Mouse (Mus musculus): ENCODE measurements around the gene Nudt16l1. TPM values are rescaled to one million over a fixed set of nuclear protein-coding genes. Genes with fewer than 3 reads are reported as not detected.

The Nudt16l1 gene
- polyA plus RNA-seq, 1 experiment from 2014 or later: 171 TPM

DNA sequence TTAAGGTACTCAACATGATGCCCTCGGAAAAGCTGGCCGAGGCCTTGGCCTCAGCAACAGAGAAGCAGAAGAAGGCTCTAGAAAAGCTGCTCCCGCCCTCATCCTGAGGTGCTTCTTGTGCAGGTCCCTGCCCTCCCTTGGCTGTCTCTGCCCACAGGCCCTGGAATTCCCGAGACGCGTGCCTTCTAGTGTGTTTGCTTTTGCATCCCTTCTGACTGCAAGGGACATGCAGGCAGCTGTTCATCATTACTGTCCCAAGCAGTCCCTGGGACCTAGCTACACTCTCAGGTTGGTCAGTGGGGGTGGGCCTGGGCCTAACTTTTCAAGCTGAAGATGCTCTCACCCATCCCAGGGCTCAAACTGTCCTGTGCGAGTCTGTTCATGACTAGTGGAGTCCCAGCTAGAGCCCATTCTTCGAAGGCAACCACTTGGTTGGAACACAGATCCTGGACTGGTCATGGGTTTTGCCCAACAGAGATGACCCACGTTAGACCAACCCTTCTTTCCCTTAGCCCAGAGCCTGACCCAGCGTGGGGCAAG lies 1.8 kb downstream of the Nudt16l1 start:
- H3K27ac ChIP-seq: no peak overlapping the region
- no peak for ATAC-seq (ENCODE audit: insufficient number of reproducible peaks, insufficient read depth, low FRiP score, low TSS enrichment)
- peaks cover 72% of the 10 kb centered on the region for H3K36me3 ChIP-seq
- H3K9me3 ChIP-seq: no peaks in the 10 kb centered on the region
- peak overlapping the region; percentile 85; the same call in 1 of the 2 replicates for H3K9ac ChIP-seq
- H3K27me3 ChIP-seq: no peaks in the 10 kb centered on the region
- 89% methylated on average over 10 of the region's 10 CpGs for WGBS
- H3K4me2 ChIP-seq (replicated peaks): peak overlapping the region; percentile 65
- H3K4me3 ChIP-seq: peak overlapping the region; percentile 79
- peaks cover 8% of the 10 kb centered on the region for H3K4me1 ChIP-seq

DNA sequence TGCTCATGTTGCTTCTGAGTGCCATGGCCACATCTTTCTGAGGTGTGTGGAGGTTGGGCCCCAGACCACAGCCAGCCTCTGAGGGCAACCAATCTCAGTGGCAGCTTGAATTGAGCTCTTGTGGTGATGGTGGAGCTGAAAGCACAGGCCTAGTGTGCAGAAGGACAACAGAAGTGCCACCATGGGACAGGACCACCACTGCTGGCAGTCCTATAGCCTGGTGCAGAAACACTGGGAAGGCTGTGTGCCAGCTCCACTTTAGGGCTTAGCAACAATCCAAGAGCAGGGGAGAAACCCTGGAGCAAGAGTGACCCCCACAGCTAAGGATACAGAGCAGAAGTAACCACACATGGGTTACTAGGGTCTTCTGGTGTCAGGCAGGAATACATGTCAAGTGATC lies 2.5 kb downstream of the Nudt16l1 start:
- Histone ChIP-seq H3K9ac (no peak overlapping the region), H3K27ac (peak overlapping the region; percentile 8; the same call in 1 of the 2 replicates), H3K4me3 (no peak overlapping the region; the same call in 1 of the 2 replicates), H3K27me3 (no peaks in the 10 kb centered on the region), H3K4me2 (replicated peaks) (no peak overlapping the region), H3K9me3 (no peaks in the 10 kb centered on the region), H3K4me1 (peaks cover 8% of the 10 kb centered on the region), H3K36me3 (peaks cover 70% of the 10 kb centered on the region)
- ATAC-seq (ENCODE audit: insufficient number of reproducible peaks, insufficient read depth, low FRiP score, low TSS enrichment): no peak

DNA sequence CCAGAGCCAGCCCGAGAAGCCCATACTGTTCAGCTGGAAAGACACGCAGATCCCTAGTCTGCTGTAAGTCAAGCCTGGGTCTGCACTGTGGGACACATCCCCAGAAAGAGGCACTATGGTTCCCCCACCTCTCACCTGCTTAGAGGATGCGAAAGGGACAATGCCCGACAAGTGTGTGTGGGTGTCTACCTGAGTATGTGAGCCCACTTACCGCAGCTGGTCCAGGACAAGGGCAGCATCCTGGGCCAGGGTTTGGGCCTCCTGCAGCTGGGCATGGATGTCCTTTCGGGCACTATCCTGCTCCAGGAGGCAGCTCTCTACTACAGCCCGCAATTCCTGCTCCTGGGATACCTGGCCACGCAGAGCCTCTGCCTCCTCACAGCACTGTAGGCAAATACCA lies 4.3 kb downstream of the Nudt16l1 start:
- Histone ChIP-seq H3K36me3 (peaks cover 70% of the 10 kb centered on the region), H3K9ac (no peak overlapping the region), H3K4me3 (no peak overlapping the region), H3K27me3 (no peaks in the 10 kb centered on the region), H3K4me1 (peaks cover 8% of the 10 kb centered on the region), H3K4me2 (replicated peaks) (no peak overlapping the region), H3K27ac (no peak overlapping the region), H3K9me3 (no peaks in the 10 kb centered on the region)
- no peak for ATAC-seq (ENCODE audit: insufficient number of reproducible peaks, insufficient read depth, low FRiP score, low TSS enrichment)
- 88% methylated on average over 8 of the region's 8 CpGs for WGBS

DNA sequence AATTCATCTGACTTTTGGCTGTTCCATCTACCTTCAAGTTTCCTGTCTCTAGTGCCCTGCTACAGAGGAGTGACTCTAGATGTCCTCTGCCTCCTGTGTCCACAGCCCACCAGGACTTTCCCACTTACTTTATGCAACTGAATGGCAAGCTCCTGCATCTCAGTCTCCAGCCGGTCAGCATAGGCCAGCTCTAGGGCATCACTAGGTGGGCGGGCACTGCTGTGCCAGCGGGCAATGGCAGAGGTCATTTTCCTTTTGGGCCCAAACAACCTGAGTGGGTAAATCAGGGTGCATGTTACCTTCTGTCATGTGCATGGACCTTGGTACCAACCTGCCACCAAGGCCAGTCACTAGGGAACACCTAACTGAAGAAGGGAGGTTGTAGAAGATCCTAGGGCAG lies 4.9 kb downstream of the Nudt16l1 start:
- ATAC-seq (ENCODE audit: insufficient number of reproducible peaks, insufficient read depth, low FRiP score, low TSS enrichment): no peak
- no peak overlapping the region for H3K4me2 ChIP-seq (replicated peaks)
- H3K9me3 ChIP-seq: no peaks in the 10 kb centered on the region
- H3K36me3 ChIP-seq: peaks cover 74% of the 10 kb centered on the region
- no peak overlapping the region for H3K27ac ChIP-seq
- 93% methylated on average over 3 of the region's 3 CpGs for WGBS
- H3K4me3 ChIP-seq: no peak overlapping the region
- H3K4me1 ChIP-seq: peaks cover 8% of the 10 kb centered on the region
- no peak overlapping the region for H3K9ac ChIP-seq
- H3K27me3 ChIP-seq: no peaks in the 10 kb centered on the region

DNA sequence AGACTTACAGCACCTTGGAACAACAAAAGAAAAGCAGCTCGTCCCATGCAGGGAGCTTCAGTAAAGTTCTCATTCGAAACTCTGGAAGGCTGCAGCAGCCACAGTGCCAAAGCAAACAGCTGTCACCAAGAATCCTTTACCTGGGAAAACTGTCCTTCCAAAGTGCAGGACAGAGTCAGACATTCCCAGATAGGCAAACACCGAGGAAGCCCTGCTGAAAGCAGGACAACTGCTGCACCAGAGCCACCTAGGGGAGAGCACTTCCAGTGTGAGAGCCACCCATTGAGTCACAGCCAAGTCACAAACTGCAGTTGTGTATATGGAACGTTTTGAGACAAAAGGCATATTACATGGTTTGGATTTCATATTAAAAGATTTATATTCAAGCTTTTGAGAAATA lies 6.9 kb downstream of the Nudt16l1 start:
- Histone ChIP-seq H3K4me2 (replicated peaks) (no peak overlapping the region), H3K4me1 (no peaks in the 10 kb centered on the region; the same call in 1 of the 2 replicates), H3K27ac (no peak overlapping the region), H3K9me3 (no peaks in the 10 kb centered on the region), H3K9ac (no peak overlapping the region), H3K4me3 (no peak overlapping the region), H3K27me3 (no peaks in the 10 kb centered on the region), H3K36me3 (peaks cover 81% of the 10 kb centered on the region)
- 75% methylated on average over 4 of the region's 4 CpGs for WGBS
- no peak for ATAC-seq (ENCODE audit: insufficient number of reproducible peaks, insufficient read depth, low FRiP score, low TSS enrichment)

DNA sequence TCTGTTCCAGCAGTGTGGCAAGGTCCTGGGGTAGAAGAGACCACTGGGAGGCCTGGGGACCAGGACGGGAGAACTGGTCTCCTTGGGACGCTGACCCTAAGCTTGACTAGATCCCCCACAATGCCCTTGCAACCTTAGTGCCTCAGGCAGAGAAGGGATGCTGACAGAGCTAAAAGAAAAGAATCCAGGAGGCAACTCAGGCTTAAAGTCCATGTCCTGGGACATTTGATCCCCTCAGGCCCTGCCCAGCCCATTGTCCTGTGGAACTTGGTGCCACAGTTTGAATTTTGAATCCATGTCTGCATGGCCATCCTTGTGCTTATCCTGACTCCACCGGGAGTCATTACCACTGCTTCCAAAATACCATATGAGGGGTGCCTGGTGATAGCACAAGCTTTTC lies 7.6 kb downstream of the Nudt16l1 start:
- H3K36me3 ChIP-seq: peaks cover 79% of the 10 kb centered on the region
- H3K4me3 ChIP-seq: no peak overlapping the region

DNA sequence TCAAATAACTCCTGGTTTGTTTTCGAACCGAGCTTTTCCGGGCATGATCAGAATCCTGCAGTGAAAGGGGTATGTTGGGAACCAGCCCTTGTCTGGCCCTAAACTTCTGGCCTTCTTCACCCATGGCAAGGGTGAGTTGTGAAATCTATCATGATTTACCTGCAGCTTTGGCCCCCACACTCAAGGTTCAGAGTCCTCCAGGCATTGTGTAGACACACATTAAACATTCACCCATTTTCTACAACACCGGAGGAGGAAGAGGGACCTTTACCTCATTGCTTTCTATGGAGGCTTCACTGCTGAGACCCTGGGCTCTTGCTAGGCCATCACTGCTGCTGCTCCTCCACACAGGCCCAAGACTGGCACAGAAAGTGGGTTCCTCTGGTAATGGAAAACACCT lies 8.8 kb downstream of the Nudt16l1 start:
- WGBS: 96% methylated on average over 4 of the region's 4 CpGs
- ATAC-seq (ENCODE audit: insufficient number of reproducible peaks, insufficient read depth, low FRiP score, low TSS enrichment): no peak
- peaks cover 78% of the 10 kb centered on the region for H3K36me3 ChIP-seq
- no peak overlapping the region for H3K9ac ChIP-seq
- no peak overlapping the region for H3K4me2 ChIP-seq (replicated peaks)
- H3K27me3 ChIP-seq: no peaks in the 10 kb centered on the region
- H3K4me1 ChIP-seq: no peaks in the 10 kb centered on the region
- no peak overlapping the region for H3K4me3 ChIP-seq
- no peak overlapping the region for H3K27ac ChIP-seq
- no peaks in the 10 kb centered on the region for H3K9me3 ChIP-seq

More for the DNA sequence above, 7.6 kb downstream of the Nudt16l1 start:
- Histone ChIP-seq H3K9ac (no peak overlapping the region), H3K4me1 (no peaks in the 10 kb centered on the region), H3K4me2 (replicated peaks) (no peak overlapping the region), H3K27me3 (no peaks in the 10 kb centered on the region), H3K9me3 (no peaks in the 10 kb centered on the region), H3K27ac (no peak overlapping the region)
- no peak for ATAC-seq (ENCODE audit: insufficient number of reproducible peaks, insufficient read depth, low FRiP score, low TSS enrichment)
- 80% methylated on average over 3 of the region's 3 CpGs for WGBS

DNA sequence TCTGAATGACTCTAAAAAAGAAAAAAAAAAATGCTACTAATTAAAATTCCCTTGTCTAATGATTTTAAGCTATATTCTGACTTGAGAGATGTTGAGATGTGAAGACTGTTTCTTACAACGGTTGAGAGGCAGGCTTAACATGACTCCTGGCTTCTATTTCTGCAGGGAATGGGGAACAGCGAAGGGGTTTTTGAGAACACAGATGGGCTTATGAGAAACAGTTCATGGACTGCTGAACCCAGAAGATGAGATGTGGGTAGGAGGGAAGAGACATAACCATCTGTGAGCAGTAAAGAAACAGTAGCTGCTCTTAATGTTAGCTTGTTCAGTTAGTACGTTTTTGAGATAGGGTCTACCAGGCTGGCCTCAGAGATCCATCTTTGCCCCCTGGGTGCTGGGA lies 18.0 kb downstream of the Nudt16l1 start:
- Histone ChIP-seq H3K27me3 (no peaks in the 10 kb centered on the region), H3K9me3 (no peaks in the 10 kb centered on the region), H3K4me3 (no peak overlapping the region), H3K4me2 (replicated peaks) (no peak overlapping the region), H3K27ac (no peak overlapping the region), H3K9ac (no peak overlapping the region), H3K4me1 (no peaks in the 10 kb centered on the region), H3K36me3 (peaks cover 67% of the 10 kb centered on the region)
- WGBS: 92% methylated on average over 3 of the region's 3 CpGs
- ATAC-seq (ENCODE audit: insufficient number of reproducible peaks, insufficient read depth, low FRiP score, low TSS enrichment): no peak

DNA sequence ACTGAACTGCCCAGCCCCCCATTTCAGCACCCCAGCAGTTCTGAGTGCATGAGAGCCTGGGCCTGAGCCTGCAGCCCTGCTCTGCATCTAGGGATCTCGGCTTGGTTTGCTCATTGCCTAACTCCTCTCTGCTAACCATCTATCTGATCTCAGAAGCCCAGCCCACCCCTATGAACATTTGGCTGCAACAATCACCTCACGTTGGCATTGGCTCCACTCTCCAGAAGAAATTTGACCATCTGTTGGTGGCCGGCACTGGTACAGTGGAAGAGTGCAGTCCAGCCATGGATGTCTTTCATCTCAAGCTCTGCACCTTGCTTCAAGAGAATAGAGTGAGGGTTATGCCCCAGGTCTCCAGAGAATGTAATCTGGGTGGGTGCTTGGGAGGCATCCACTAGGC lies 18.9 kb downstream of the Nudt16l1 start:
- Histone ChIP-seq H3K9ac (no peak overlapping the region), H3K27me3 (no peaks in the 10 kb centered on the region), H3K4me3 (no peak overlapping the region), H3K27ac (no peak overlapping the region), H3K9me3 (no peaks in the 10 kb centered on the region), H3K4me1 (peaks cover 3% of the 10 kb centered on the region; the same call in 1 of the 2 replicates), H3K36me3 (peaks cover 60% of the 10 kb centered on the region), H3K4me2 (replicated peaks) (no peak overlapping the region)
- no peak for ATAC-seq (ENCODE audit: insufficient number of reproducible peaks, insufficient read depth, low FRiP score, low TSS enrichment)
- WGBS: 92% methylated on average over 3 of the region's 3 CpGs

DNA sequence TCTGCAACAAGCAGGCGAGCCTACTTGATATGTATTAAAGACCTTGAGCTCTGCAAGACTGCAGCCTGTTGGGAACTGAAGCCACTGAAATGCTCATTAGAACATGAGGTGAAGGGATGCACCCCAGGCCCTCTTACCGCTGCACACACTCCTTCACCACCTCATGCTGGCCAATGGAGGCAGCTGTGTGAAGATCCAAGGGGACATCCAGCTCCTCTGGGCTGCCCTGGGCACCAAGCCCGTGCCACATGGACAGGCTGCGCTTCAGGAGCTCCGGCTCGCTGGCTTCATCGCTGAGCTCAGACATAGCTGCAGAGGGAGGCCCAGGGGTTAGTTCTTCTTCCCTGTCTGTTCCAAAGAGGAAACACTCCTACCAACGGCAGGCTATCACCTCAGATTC lies 21.7 kb downstream of the Nudt16l1 start:
- Histone ChIP-seq H3K4me1 (peaks cover 16% of the 10 kb centered on the region), H3K36me3 (peaks cover 32% of the 10 kb centered on the region), H3K9ac (no peak overlapping the region), H3K27ac (no peak overlapping the region), H3K4me3 (no peak overlapping the region), H3K27me3 (no peaks in the 10 kb centered on the region), H3K4me2 (replicated peaks) (no peak overlapping the region), H3K9me3 (no peaks in the 10 kb centered on the region)
- ATAC-seq (ENCODE audit: insufficient number of reproducible peaks, insufficient read depth, low FRiP score, low TSS enrichment): no peak
- 91% methylated on average over 8 of the region's 8 CpGs for WGBS

DNA sequence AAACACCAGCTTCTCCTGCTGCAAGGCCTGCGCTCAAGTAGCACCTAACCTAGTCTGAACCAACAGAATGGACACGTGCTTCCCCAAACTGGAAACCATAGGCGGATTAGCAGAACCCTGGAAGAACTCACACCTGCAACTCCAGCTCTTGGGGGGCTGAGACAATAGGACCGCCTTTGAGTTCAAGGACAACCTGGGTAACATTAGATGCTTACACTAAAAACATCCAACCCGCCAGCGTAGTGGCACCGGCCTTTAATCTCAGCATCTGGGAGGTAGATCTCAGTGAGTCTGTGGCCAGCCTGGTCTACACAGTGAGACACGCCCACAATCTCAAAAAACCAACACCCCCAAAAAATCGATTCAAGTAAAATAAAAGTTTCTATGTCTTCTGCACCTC lies 24.8 kb downstream of the Nudt16l1 start:
- H3K4me2 ChIP-seq (replicated peaks): peak overlapping the region; percentile 77
- H3K27me3 ChIP-seq: no peaks in the 10 kb centered on the region
- WGBS: 49% methylated on average over 9 of the region's 9 CpGs
- H3K4me1 ChIP-seq: peaks cover 17% of the 10 kb centered on the region
- peaks cover 11% of the 10 kb centered on the region for H3K36me3 ChIP-seq
- H3K27ac ChIP-seq: peak overlapping the region; percentile 77; the same call in 1 of the 2 replicates
- no peak for ATAC-seq (ENCODE audit: insufficient number of reproducible peaks, insufficient read depth, low FRiP score, low TSS enrichment)
- H3K9me3 ChIP-seq: no peaks in the 10 kb centered on the region
- peak overlapping the region; percentile 95 for H3K4me3 ChIP-seq
- H3K9ac ChIP-seq: peak overlapping the region; percentile 92

DNA sequence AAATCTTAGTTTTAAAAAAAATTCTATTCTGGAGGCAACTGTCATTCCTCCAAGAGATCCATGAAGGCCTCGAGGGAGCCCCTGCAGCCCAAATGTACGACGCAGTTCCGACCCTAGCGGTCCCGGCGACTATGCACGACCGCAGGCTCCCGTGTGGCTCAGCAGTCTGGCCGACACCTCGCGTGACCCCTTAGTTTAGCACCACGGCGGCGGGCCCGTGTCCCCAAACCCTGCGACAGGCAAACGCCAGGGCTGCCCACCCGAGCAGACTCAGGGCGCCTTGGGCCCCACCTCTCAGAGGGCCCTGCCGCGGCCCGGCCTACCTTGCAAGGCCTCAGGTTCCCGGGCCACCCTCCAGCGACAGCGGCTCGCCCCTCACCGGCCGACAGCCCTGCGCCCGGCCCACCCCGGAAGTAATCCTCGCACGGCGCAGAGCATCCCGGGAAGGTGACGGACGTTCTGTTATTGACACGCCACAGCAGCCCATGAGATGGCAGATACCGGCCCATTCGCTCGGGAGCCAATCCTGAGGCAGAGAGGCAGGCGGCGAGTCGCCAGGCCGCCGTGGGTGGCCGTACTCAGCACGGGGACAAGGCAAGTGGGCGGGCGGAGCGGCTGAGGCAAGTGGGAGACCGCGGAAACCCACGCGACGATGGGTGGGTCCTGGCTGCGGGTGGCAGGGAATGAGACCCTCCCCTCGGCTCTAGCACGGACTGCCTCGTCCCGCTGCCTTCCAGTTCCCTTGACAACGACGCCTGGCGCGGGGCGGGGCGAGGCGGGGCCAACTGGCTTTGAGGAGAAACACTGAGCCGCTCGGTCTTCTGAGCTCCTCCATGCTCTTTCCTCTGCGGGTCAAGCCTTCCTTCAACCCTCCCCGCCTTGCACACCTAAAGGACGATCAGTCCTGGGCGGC lies 25.5 kb downstream of the Nudt16l1 start, which contains the start of gene Anks3:
Anks3 (minus strand) TSS at position 409 of the 913 bp plus-strand sequence.
- Histone ChIP-seq H3K4me3 (peak within 1 kb of the TSS; percentile 95), H3K27ac (peak within 1 kb of the TSS; percentile 77), H3K27me3 (no peaks in the 10 kb centered on the region), H3K36me3 (peaks cover 9% of the 10 kb centered on the region), H3K4me2 (replicated peaks) (peak within 1 kb of the TSS; percentile 77), H3K9ac (peak within 1 kb of the TSS; percentile 92), H3K4me1 (peaks cover 17% of the 10 kb centered on the region), H3K9me3 (no peaks in the 10 kb centered on the region)
- WGBS: under 1% methylated on average over 76 of the region's 76 CpGs
- ATAC-seq (ENCODE audit: insufficient number of reproducible peaks, insufficient read depth, low FRiP score, low TSS enrichment): peak; percentile 99
